Mouse (Mus musculus): ENCODE measurements around the gene Dctpp1. TPM values are rescaled to one million over a fixed set of nuclear protein-coding genes. Genes with fewer than 3 reads are reported as not detected.
A peak's percentile ranks its signal among the peaks of the same experiment; 100 is the strongest.
"Not testable (repeated sequence)": the region's sequence is repeated elsewhere in the genome, so short reads cannot be mapped to it uniquely, and the experiment has no call there.

Gene Dctpp1
- polyA plus RNA-seq, 1 experiment from 2014 or later: 266 TPM

DNA sequence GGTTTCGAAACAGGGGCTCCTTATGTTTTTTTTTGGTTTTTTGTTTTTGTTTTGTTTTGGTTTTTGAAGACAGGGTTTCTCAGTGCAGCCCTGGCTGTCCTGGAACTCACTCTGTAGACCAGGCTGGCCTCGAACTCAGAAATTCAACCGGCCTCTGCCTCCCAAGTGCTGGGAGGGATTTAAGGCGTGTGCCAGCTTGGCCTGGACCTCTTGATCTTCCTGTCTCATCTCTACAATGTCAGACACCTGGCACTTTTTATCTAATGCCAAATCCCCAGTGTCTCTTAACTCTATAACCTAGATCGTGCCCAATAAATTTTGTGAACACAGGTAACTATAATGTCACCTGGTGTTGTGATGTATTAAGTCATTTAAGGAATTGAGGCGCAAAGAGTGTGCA lies 7.2 kb downstream of the Dctpp1 start:
- H3K27me3 ChIP-seq (ENCODE audit: control insufficient read depth, insufficient read depth, low read length): no peaks in the 10 kb centered on the region
- peak overlapping the region; percentile 51 for H3K4me3 ChIP-seq (ENCODE audit: low read depth, low read length)
- WGBS: 83% methylated on average over 6 of the region's 6 CpGs
- no peak for ATAC-seq (replicated peaks; ENCODE audit: insufficient number of reproducible peaks, low FRiP score, low TSS enrichment, low read depth)
- no peaks in the 10 kb centered on the region; the same call in 1 of the 2 replicates for H3K36me3 ChIP-seq (replicated peaks; ENCODE audit: control insufficient read depth, insufficient read depth, low read depth, low read length)
- peak overlapping the region; percentile 61 for H3K4me2 ChIP-seq (ENCODE audit: low read depth, low read length)
- H3K27ac ChIP-seq (replicated peaks; ENCODE audit: low read depth, low read length): no peak overlapping the region
- no peak overlapping the region; the same call in 1 of the 2 replicates for H3K9ac ChIP-seq (replicated peaks; ENCODE audit: low read length)
- H3K4me1 ChIP-seq (ENCODE audit: control insufficient read depth, insufficient read depth, low read length): no peaks in the 10 kb centered on the region; the same call in 1 of the 2 replicates
- H3K9me3 ChIP-seq (replicated peaks; ENCODE audit: control insufficient read depth, low read length): no peaks in the 10 kb centered on the region
- DNase-seq (ENCODE audit: low spot score): no peak

DNA sequence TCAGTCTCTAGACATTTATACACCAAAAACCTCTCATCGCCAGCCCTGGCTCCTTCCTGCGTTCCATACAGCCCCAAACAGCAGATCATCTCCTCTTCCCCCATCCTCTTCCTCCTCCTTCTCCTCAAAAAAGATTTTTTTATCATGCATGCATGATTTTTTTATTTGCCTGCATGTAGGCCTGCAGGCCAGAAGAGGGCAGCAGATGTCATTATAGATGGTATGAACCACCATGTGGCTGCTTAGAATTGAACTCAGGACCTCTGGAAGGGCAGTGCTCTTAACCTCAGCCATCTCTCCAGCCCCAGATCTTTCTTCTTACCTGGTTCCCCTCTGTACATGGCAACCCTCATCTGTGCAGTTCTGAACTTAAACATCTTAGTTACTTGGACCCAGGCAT lies 8.1 kb downstream of the Dctpp1 start:
- no peak for ATAC-seq (replicated peaks; ENCODE audit: insufficient number of reproducible peaks, low FRiP score, low TSS enrichment, low read depth)
- H3K9ac ChIP-seq (replicated peaks; ENCODE audit: low read length): no peak overlapping the region
- no peaks in the 10 kb centered on the region; the same call in none of the 2 replicates for H3K36me3 ChIP-seq (replicated peaks; ENCODE audit: control insufficient read depth, insufficient read depth, low read depth, low read length)
- H3K4me2 ChIP-seq (ENCODE audit: low read depth, low read length): no peak overlapping the region
- no peaks in the 10 kb centered on the region for H3K9me3 ChIP-seq (replicated peaks; ENCODE audit: control insufficient read depth, low read length)
- WGBS: 83% methylated on average over 2 of the region's 2 CpGs
- H3K27me3 ChIP-seq (ENCODE audit: control insufficient read depth, insufficient read depth, low read length): no peaks in the 10 kb centered on the region
- no peak overlapping the region for H3K27ac ChIP-seq (replicated peaks; ENCODE audit: low read depth, low read length)
- H3K4me1 ChIP-seq (ENCODE audit: control insufficient read depth, insufficient read depth, low read length): no peaks in the 10 kb centered on the region; the same call in 1 of the 2 replicates
- no peak overlapping the region for H3K4me3 ChIP-seq (ENCODE audit: low read depth, low read length)
- peak; percentile 64 for DNase-seq (ENCODE audit: low spot score)

DNA sequence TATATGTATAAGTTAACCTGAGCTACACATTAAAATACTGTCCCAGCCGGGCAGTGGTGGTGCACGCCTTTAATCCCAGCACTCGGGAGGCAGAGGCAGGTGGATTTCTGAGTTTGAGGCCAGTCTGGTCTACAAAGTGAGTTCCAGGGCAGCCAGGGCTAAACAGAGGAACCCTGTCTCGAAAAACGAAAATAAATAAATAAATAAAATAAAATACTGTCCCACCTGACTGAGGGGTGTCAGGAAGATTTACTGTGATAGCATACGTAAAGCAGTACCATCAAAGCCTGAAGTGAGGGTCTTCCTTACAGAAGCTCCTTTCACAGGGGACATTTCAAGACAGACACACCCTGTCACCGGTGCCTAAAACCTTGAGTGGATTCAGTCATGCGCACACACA lies 10.0 kb downstream of the Dctpp1 start:
- not testable (repeated sequence) for H3K4me1 ChIP-seq (ENCODE audit: control insufficient read depth, insufficient read depth, low read length); H3K27ac ChIP-seq (replicated peaks; ENCODE audit: low read depth, low read length); H3K4me3 ChIP-seq (ENCODE audit: low read depth, low read length); H3K27me3 ChIP-seq (ENCODE audit: control insufficient read depth, insufficient read depth, low read length); H3K4me2 ChIP-seq (ENCODE audit: low read depth, low read length); ATAC-seq (replicated peaks; ENCODE audit: insufficient number of reproducible peaks, low FRiP score, low TSS enrichment, low read depth); H3K9me3 ChIP-seq (replicated peaks; ENCODE audit: control insufficient read depth, low read length); H3K9ac ChIP-seq (replicated peaks; ENCODE audit: low read length); DNase-seq (ENCODE audit: low spot score); H3K36me3 ChIP-seq (replicated peaks; ENCODE audit: control insufficient read depth, insufficient read depth, low read depth, low read length)
- 93% methylated on average over 8 of the region's 8 CpGs for WGBS

DNA sequence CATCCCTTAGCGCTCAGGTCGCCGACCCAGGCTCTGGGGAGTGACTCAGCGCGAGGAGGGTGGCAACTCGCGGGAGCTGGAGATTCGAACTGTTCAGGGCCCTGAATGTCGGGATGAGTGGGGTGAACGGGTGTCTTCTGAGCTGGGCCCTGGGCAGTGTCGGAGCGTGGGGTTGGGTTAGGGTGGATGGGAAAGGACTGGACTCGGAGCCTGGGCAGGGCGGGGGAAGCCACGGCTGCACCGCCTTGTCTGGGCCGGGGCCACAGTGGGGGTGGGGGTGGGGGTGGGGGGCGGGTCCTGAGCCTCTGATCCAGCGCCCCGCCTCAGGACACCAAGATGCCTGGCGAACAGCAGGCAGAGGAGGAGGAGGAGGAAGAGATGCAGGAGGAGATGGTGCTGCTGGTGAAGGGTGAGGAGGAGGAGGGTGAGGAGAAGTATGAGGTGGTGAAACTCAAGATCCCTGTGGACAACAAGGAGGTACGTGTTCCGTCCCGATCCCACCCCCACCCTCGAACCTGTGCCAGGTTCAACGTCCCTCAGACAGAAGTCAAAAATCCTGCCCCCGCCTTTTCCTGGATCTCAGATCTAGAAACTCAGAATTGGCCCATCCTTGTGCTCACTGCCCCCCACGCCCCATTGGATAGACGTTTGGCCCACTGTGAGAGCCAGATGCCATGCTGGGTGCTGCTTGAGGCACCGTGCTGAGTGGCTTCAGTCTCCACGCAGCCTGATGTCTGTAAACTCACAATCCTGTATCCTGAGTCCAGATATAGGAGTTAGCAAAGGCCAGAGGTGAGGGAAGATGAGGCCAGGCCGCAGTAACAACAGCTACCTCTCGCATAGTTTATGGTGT lies 15.6 kb downstream of the Dctpp1 start:
- peak; percentile 75 for ATAC-seq (replicated peaks; ENCODE audit: insufficient number of reproducible peaks, low FRiP score, low TSS enrichment, low read depth)
- WGBS: 12% methylated on average over 28 of the region's 33 CpGs
- Histone ChIP-seq H3K4me2 (ENCODE audit: low read depth, low read length) (peak overlapping the region; percentile 87), H3K9me3 (replicated peaks; ENCODE audit: control insufficient read depth, low read length) (no peaks in the 10 kb centered on the region), H3K36me3 (replicated peaks; ENCODE audit: control insufficient read depth, insufficient read depth, low read depth, low read length) (no peaks in the 10 kb centered on the region; the same call in none of the 2 replicates), H3K9ac (replicated peaks; ENCODE audit: low read length) (peak overlapping the region; percentile 93), H3K4me3 (ENCODE audit: low read depth, low read length) (peak overlapping the region; percentile 84), H3K27ac (replicated peaks; ENCODE audit: low read depth, low read length) (peak overlapping the region; percentile 77), H3K27me3 (ENCODE audit: control insufficient read depth, insufficient read depth, low read length) (no peaks in the 10 kb centered on the region), H3K4me1 (ENCODE audit: control insufficient read depth, insufficient read depth, low read length) (peaks cover 5% of the 10 kb centered on the region; the same call in 1 of the 2 replicates)
- no peak for DNase-seq (ENCODE audit: low spot score)

DNA sequence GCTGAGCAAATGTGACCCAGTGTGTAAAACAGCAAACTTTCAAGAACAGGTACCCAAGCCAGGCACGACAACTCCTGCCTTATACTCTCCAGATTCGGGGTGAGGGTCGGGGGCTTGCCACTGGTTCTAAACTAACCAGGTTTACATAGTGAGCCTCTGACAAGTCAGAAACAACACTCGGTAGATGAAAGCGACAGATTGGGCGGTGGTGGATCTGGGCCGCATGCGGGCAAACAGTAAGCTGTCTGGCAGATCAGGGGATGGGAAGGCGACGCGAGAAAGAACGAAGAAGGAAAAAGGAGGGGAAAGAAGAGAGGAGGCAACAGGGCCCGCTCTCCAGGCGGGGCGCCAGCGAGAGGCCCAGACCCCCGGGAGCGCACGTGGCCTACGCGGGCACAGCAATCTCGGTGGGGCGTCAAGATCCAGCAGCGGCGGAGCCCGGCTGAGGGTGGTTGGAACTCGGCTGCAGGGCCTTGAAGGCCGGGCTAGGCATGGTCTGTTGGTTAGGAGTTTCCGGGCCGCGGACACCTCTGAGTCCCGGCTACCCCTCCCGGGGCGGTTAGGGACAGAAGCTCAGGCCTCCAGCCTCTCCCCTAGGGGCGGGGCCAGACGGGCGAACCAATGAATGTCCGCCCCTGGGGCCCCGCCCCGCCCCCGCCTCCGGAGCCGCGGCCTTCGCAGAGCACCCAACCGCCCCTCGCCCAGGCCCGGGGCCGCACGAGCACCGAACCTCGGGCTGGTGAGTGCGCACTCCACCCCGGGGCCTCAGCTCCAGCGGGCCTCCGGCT lies 16.4 kb downstream of the Dctpp1 start, which contains the start of gene Zfp771:
TSS of gene Zfp771 (plus strand) at position 405 of the 788 bp plus-strand sequence.
- no peaks in the 10 kb centered on the region; the same call in none of the 2 replicates for H3K36me3 ChIP-seq (replicated peaks; ENCODE audit: control insufficient read depth, insufficient read depth, low read depth, low read length)
- peak within 1 kb of the TSS; percentile 84 for H3K4me3 ChIP-seq (ENCODE audit: low read depth, low read length)
- H3K9me3 ChIP-seq (replicated peaks; ENCODE audit: control insufficient read depth, low read length): no peaks in the 10 kb centered on the region
- peak within 1 kb of the TSS; percentile 77 for H3K27ac ChIP-seq (replicated peaks; ENCODE audit: low read depth, low read length)
- no peaks in the 10 kb centered on the region for H3K27me3 ChIP-seq (ENCODE audit: control insufficient read depth, insufficient read depth, low read length)
- ATAC-seq (replicated peaks; ENCODE audit: insufficient number of reproducible peaks, low FRiP score, low TSS enrichment, low read depth): peak; percentile 95
- H3K9ac ChIP-seq (replicated peaks; ENCODE audit: low read length): peak within 1 kb of the TSS; percentile 93
- 1% methylated on average over 53 of the region's 56 CpGs for WGBS
- DNase-seq (ENCODE audit: low spot score): peak; percentile 97
- peaks cover 5% of the 10 kb centered on the region; the same call in 1 of the 2 replicates for H3K4me1 ChIP-seq (ENCODE audit: control insufficient read depth, insufficient read depth, low read length)
- peak within 1 kb of the TSS; percentile 87 for H3K4me2 ChIP-seq (ENCODE audit: low read depth, low read length)

DNA sequence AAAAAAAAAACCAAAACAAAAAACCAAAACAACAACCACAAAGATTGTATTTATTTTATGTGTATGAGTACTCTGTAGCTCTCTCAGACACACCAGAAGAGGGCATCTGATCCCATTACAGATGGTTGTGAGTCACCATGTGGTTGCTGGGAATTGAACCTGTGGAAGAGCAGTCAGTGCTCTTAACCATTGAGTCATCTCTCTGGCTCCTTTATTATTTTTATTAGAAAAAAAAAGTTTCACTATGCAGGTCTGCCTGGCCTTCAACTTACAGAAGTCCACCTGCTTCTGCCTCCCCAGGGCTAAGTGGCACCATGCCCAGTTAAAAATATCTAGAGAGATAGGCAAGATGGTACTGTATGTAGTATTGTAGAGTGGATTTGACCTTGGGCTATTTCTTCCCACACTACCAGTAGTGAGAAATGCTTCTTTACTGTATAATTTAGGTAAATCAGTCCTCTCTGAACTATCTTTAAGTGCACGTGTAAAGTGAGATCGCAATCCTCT lies 17.1 kb downstream of the Dctpp1 start:
- Histone ChIP-seq H3K36me3 (replicated peaks; ENCODE audit: control insufficient read depth, insufficient read depth, low read depth, low read length) (no peaks in the 10 kb centered on the region; the same call in none of the 2 replicates), H3K27ac (replicated peaks; ENCODE audit: low read depth, low read length) (peak overlapping the region; percentile 77; the same call in 1 of the 2 replicates), H3K4me3 (ENCODE audit: low read depth, low read length) (peak overlapping the region; percentile 84), H3K9me3 (replicated peaks; ENCODE audit: control insufficient read depth, low read length) (no peaks in the 10 kb centered on the region), H3K4me1 (ENCODE audit: control insufficient read depth, insufficient read depth, low read length) (peaks cover 5% of the 10 kb centered on the region; the same call in 1 of the 2 replicates), H3K9ac (replicated peaks; ENCODE audit: low read length) (peak overlapping the region; percentile 93), H3K27me3 (ENCODE audit: control insufficient read depth, insufficient read depth, low read length) (no peaks in the 10 kb centered on the region), H3K4me2 (ENCODE audit: low read depth, low read length) (peak overlapping the region; percentile 87)
- DNase-seq (ENCODE audit: low spot score) (no peak), ATAC-seq (replicated peaks; ENCODE audit: insufficient number of reproducible peaks, low FRiP score, low TSS enrichment, low read depth) (no peak)
- 40% methylated on average over 2 of the region's 2 CpGs for WGBS

DNA sequence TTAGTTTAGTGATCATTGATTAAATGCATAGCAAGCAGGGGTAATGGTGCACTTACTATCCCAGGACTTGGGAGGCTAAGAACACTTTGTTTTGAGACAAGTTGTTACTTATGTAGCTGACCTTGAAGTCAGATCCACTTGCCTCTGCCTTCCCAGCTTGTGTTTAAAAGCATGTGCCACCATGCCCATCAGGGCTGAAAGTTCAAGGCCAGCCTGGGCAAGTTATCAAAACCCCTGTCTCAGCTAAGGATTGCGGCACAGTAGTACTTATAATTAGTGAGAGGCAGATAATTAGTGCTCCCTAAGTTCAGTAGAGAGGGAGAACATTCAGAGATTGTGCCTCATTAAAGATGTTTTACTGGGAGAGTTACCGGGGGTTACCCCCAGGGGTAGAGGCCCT lies 25.7 kb downstream of the Dctpp1 start:
- H3K4me1 ChIP-seq (ENCODE audit: control insufficient read depth, insufficient read depth, low read length): peaks cover 5% of the 10 kb centered on the region; the same call in 1 of the 2 replicates
- peaks cover 25% of the 10 kb centered on the region for H3K36me3 ChIP-seq (replicated peaks; ENCODE audit: control insufficient read depth, insufficient read depth, low read depth, low read length)
- 98% methylated on average over 2 of the region's 2 CpGs for WGBS
- no peaks in the 10 kb centered on the region for H3K9me3 ChIP-seq (replicated peaks; ENCODE audit: control insufficient read depth, low read length)
- no peak overlapping the region for H3K4me3 ChIP-seq (ENCODE audit: low read depth, low read length)
- no peak overlapping the region for H3K27ac ChIP-seq (replicated peaks; ENCODE audit: low read depth, low read length)
- no peak for ATAC-seq (replicated peaks; ENCODE audit: insufficient number of reproducible peaks, low FRiP score, low TSS enrichment, low read depth)
- H3K27me3 ChIP-seq (ENCODE audit: control insufficient read depth, insufficient read depth, low read length): no peaks in the 10 kb centered on the region
- H3K9ac ChIP-seq (replicated peaks; ENCODE audit: low read length): no peak overlapping the region
- DNase-seq (ENCODE audit: low spot score): no peak
- H3K4me2 ChIP-seq (ENCODE audit: low read depth, low read length): no peak overlapping the region

All from embryonic facial prominence, embryonic 11.5 days (tissue).